Mouse (Mus musculus): ENCODE data around the gene Il23a. TPM values are rescaled to one million over a fixed set of nuclear protein-coding genes. Genes with fewer than 3 reads are reported as not detected.
A peak's percentile ranks its signal among the peaks of the same experiment; 100 is the strongest.

The Il23a gene
- polyA plus RNA-seq, 1 experiment, result 0.24 TPM

GRCm38 (mm10) chr10:128322141-128323108, 23.9 kb upstream of the Il23a start, which contains the start of gene Cnpy2:
Gene Cnpy2, plus strand, starts transcription at chr10:128322459.
- H3K4me3 ChIP-seq, result peak within 1 kb of the TSS; percentile 95
- H3K36me3 ChIP-seq (ENCODE audit: control insufficient read depth, insufficient read depth), result peaks cover 34% of the 10 kb centered on the region
- peak within 1 kb of the TSS; percentile 88 for H3ac ChIP-seq (ENCODE audit: control insufficient read depth, insufficient read length)
- TF ChIP-seq USF1 (IDR thresholded peaks at IDR 0.05; ENCODE audit: low read depth) (peak; percentile 97), MYOD1 (IDR thresholded peaks at IDR 0.05; ENCODE audit: control insufficient read depth in 1 of 3, insufficient read length in 2 of 3, low read depth in 2 of 3) (no peak), E2F4 (IDR thresholded peaks at IDR 0.05; ENCODE audit: insufficient read depth) (no peak), MYOG (IDR thresholded peaks at IDR 0.05; ENCODE audit: control insufficient read depth in 1 of 3, insufficient read depth in 1 of 3, insufficient read length in 2 of 3, low read depth in 2 of 3) (peak in 1 of 3 experiments; percentile 16), MAX (IDR thresholded peaks at IDR 0.05; ENCODE audit: low read depth) (peak; percentile 66), TCF12 (IDR thresholded peaks at IDR 0.05; ENCODE audit: insufficient read depth, poor library complexity, severe bottlenecking) (no peak), REST (IDR thresholded peaks at IDR 0.05; ENCODE audit: insufficient read depth, insufficient read length) (no peak), SRF (IDR thresholded peaks at IDR 0.05; ENCODE audit: control insufficient read depth, insufficient read length, low read depth) (no peak), TCF3 (IDR thresholded peaks at IDR 0.05; ENCODE audit: insufficient read length, low read depth) (no peak), POLR2AphosphoS2 (IDR thresholded peaks at IDR 0.05; ENCODE audit: insufficient read length, low read depth) (peak; percentile 68), POLR2A (IDR thresholded peaks at IDR 0.05; ENCODE audit: insufficient read length, low read depth) (peak; percentile 51), CEBPB (IDR thresholded peaks at IDR 0.05; ENCODE audit: insufficient read depth, poor library complexity, severe bottlenecking) (peak; percentile 63; the same call in 1 of the 2 replicates)
- H3K4me2 ChIP-seq (ENCODE audit: low read depth), result peak within 1 kb of the TSS; percentile 91
- H3K27me3 ChIP-seq (ENCODE audit: control insufficient read depth, insufficient read depth, insufficient read length), result no peaks in the 10 kb centered on the region
- peaks cover 26% of the 10 kb centered on the region for H3K79me2 ChIP-seq (ENCODE audit: control insufficient read depth, insufficient read depth)

GRCm38 (mm10) chr10:128321641-128322040, 23.1 kb upstream of the Il23a start:
- H3K4me3 ChIP-seq, result peak overlapping the region; percentile 95
- TF ChIP-seq USF1 (IDR thresholded peaks at IDR 0.05; ENCODE audit: low read depth) (no peak), MYOD1 (IDR thresholded peaks at IDR 0.05; ENCODE audit: control insufficient read depth in 1 of 3, insufficient read length in 2 of 3, low read depth in 2 of 3) (no peak), MAX (IDR thresholded peaks at IDR 0.05; ENCODE audit: low read depth) (no peak), POLR2AphosphoS2 (IDR thresholded peaks at IDR 0.05; ENCODE audit: insufficient read length, low read depth) (no peak), SRF (IDR thresholded peaks at IDR 0.05; ENCODE audit: control insufficient read depth, insufficient read length, low read depth) (no peak), TCF3 (IDR thresholded peaks at IDR 0.05; ENCODE audit: insufficient read length, low read depth) (no peak), E2F4 (IDR thresholded peaks at IDR 0.05; ENCODE audit: insufficient read depth) (no peak), MYOG (IDR thresholded peaks at IDR 0.05; ENCODE audit: control insufficient read depth in 1 of 3, insufficient read depth in 1 of 3, insufficient read length in 2 of 3, low read depth in 2 of 3) (no peak), TCF12 (IDR thresholded peaks at IDR 0.05; ENCODE audit: insufficient read depth, poor library complexity, severe bottlenecking) (no peak), REST (IDR thresholded peaks at IDR 0.05; ENCODE audit: insufficient read depth, insufficient read length) (no peak), CEBPB (IDR thresholded peaks at IDR 0.05; ENCODE audit: insufficient read depth, poor library complexity, severe bottlenecking) (no peak), POLR2A (IDR thresholded peaks at IDR 0.05; ENCODE audit: insufficient read length, low read depth) (no peak)
- peaks cover 31% of the 10 kb centered on the region for H3K36me3 ChIP-seq (ENCODE audit: control insufficient read depth, insufficient read depth)
- H3K4me2 ChIP-seq (ENCODE audit: low read depth), result peak overlapping the region; percentile 83
- peaks cover 26% of the 10 kb centered on the region for H3K79me2 ChIP-seq (ENCODE audit: control insufficient read depth, insufficient read depth)
- H3ac ChIP-seq (ENCODE audit: control insufficient read depth, insufficient read length), result peak overlapping the region; percentile 88
- H3K27me3 ChIP-seq (ENCODE audit: control insufficient read depth, insufficient read depth, insufficient read length), result no peaks in the 10 kb centered on the region

- H3K27me3 ChIP-seq (ENCODE audit: control insufficient read depth, insufficient read depth, insufficient read length), result no peaks in the 10 kb centered on the region
- no peaks in the 10 kb centered on the region for H3K79me2 ChIP-seq (ENCODE audit: control insufficient read depth, insufficient read depth)
- H3ac ChIP-seq (ENCODE audit: control insufficient read depth, insufficient read length), result no peak overlapping the region
- H3K4me2 ChIP-seq (ENCODE audit: low read depth), result no peak overlapping the region
- no peak overlapping the region for H3K4me3 ChIP-seq
- peaks cover 41% of the 10 kb centered on the region for H3K36me3 ChIP-seq (ENCODE audit: control insufficient read depth, insufficient read depth)
- TF ChIP-seq SRF (IDR thresholded peaks at IDR 0.05; ENCODE audit: control insufficient read depth, insufficient read length, low read depth), result no peak
- no peak for TF ChIP-seq REST (IDR thresholded peaks at IDR 0.05; ENCODE audit: insufficient read depth, insufficient read length)
- no peak for TF ChIP-seq CEBPB (IDR thresholded peaks at IDR 0.05; ENCODE audit: insufficient read depth, poor library complexity, severe bottlenecking)
- TF ChIP-seq MYOG (IDR thresholded peaks at IDR 0.05; ENCODE audit: control insufficient read depth in 1 of 3, insufficient read depth in 1 of 3, insufficient read length in 2 of 3, low read depth in 2 of 3), result no peak
- TF ChIP-seq MAX (IDR thresholded peaks at IDR 0.05; ENCODE audit: low read depth), result no peak
- no peak for TF ChIP-seq POLR2AphosphoS2 (IDR thresholded peaks at IDR 0.05; ENCODE audit: insufficient read length, low read depth)
- TF ChIP-seq TCF12 (IDR thresholded peaks at IDR 0.05; ENCODE audit: insufficient read depth, poor library complexity, severe bottlenecking), result no peak
- no peak for TF ChIP-seq POLR2A (IDR thresholded peaks at IDR 0.05; ENCODE audit: insufficient read length, low read depth)
- no peak for TF ChIP-seq USF1 (IDR thresholded peaks at IDR 0.05; ENCODE audit: low read depth)
- no peak for TF ChIP-seq MYOD1 (IDR thresholded peaks at IDR 0.05; ENCODE audit: control insufficient read depth in 1 of 3, insufficient read length in 2 of 3, low read depth in 2 of 3)
- no peak for TF ChIP-seq TCF3 (IDR thresholded peaks at IDR 0.05; ENCODE audit: insufficient read length, low read depth)
- TF ChIP-seq E2F4 (IDR thresholded peaks at IDR 0.05; ENCODE audit: insufficient read depth), result no peak
These were observed 17.0 kb upstream of the Il23a start for GRCm38 (mm10) chr10:128315578-128315977.

GRCm38 (mm10) chr10:128310902-128311301, 12.3 kb upstream of the Il23a start:
- no peaks in the 10 kb centered on the region for H3K27me3 ChIP-seq (ENCODE audit: control insufficient read depth, insufficient read depth, insufficient read length)
- peaks cover 24% of the 10 kb centered on the region for H3K36me3 ChIP-seq (ENCODE audit: control insufficient read depth, insufficient read depth)
- no peaks in the 10 kb centered on the region for H3K79me2 ChIP-seq (ENCODE audit: control insufficient read depth, insufficient read depth)
- no peak overlapping the region for H3K4me3 ChIP-seq
- H3K4me2 ChIP-seq (ENCODE audit: low read depth), result no peak overlapping the region
- no peak overlapping the region for H3ac ChIP-seq (ENCODE audit: control insufficient read depth, insufficient read length)
- no peak for TF ChIP-seq MAX (IDR thresholded peaks at IDR 0.05; ENCODE audit: low read depth)
- no peak for TF ChIP-seq MYOD1 (IDR thresholded peaks at IDR 0.05; ENCODE audit: control insufficient read depth in 1 of 3, insufficient read length in 2 of 3, low read depth in 2 of 3)
- no peak for TF ChIP-seq POLR2A (IDR thresholded peaks at IDR 0.05; ENCODE audit: insufficient read length, low read depth)
- TF ChIP-seq POLR2AphosphoS2 (IDR thresholded peaks at IDR 0.05; ENCODE audit: insufficient read length, low read depth), result no peak
- no peak for TF ChIP-seq REST (IDR thresholded peaks at IDR 0.05; ENCODE audit: insufficient read depth, insufficient read length)
- TF ChIP-seq MYOG (IDR thresholded peaks at IDR 0.05; ENCODE audit: control insufficient read depth in 1 of 3, insufficient read depth in 1 of 3, insufficient read length in 2 of 3, low read depth in 2 of 3), result no peak
- TF ChIP-seq E2F4 (IDR thresholded peaks at IDR 0.05; ENCODE audit: insufficient read depth), result no peak
